Mouse (Mus musculus) lung, adult 2 months (tissue): Measurements from ENCODE around the gene Usp2.

ENCODE experiments used
- CTCF ChIP-seq: fragments of 200-500 bp; IDR thresholded peaks from 2 replicates; pipeline ENCODE4 v1.5.1; 2011; ENCODE audit warnings: mild to moderate bottlenecking, low read length, control low read depth; ENCODE audit not compliant: insufficient read depth
- POLR2A ChIP-seq: fragments of 200-500 bp; IDR thresholded peaks from 2 replicates; pipeline ENCODE4 v1.6.1; 2011; ENCODE audit warnings: low read depth, mild to moderate bottlenecking, control low read depth, low read length, borderline replicate concordance; ENCODE audit errors: extremely low read depth

- TF ChIP-seq POLR2A (no peak), CTCF (no peak)
Observed at GRCm38 (mm10) chr9:44049381-44050165, 17.2 kb upstream of the Usp2 start.
